Mouse (Mus musculus) brown adipose tissue, adult 24 weeks (tissue): ENCODE measurements around the gene Slc12a1. TPM values are rescaled to one million over a fixed set of nuclear protein-coding genes. Genes with fewer than 3 reads are reported as not detected.

Experiments used
- H3K27ac ChIP-seq: fragments of 200-500 bp; replicated peaks from 2 replicates; pipeline ENCODE4 v1.5.1; 2012; ENCODE audit warnings: low read depth, mild to moderate bottlenecking, low read length
- H3K4me1 ChIP-seq: fragments of 200-500 bp; 2 replicates; pipeline ENCODE4 v1.6.1; 2012; ENCODE audit warnings: low read length, mixed read lengths; ENCODE audit not compliant: control insufficient read depth, insufficient read depth, insufficient read length
- H3K4me3 ChIP-seq: fragments of 200-500 bp; 2 replicates; pipeline ENCODE4 v1.5.1; 2012; ENCODE audit warnings: low read depth, mild to moderate bottlenecking, low read length, moderate library complexity; ENCODE audit not compliant: insufficient read depth
- polyA plus RNA-seq: library from polyadenylated mRNA; stranded (reverse); fragments of >200 nt; gene quantifications from 2 replicates; pipeline ENCODE4 v1.2.4, GENCODE M21; 2012; ENCODE audit not compliant: missing spikeins, insufficient read depth, insufficient read length

Gene Slc12a1
- polyA plus RNA-seq, 1 experiment = not detected

GRCm38 (mm10) chr2:125233537-125233936 is 81.2 kb downstream of the Slc12a1 start:
- Histone ChIP-seq H3K4me3 (no peak overlapping the region), H3K27ac (no peak overlapping the region), H3K4me1 (no peaks in the 10 kb centered on the region)

GRCm38 (mm10) chr2:125234049-125234448 is 81.7 kb downstream of the Slc12a1 start:
- no peaks in the 10 kb centered on the region for H3K4me1 ChIP-seq
- H3K27ac ChIP-seq = no peak overlapping the region
- H3K4me3 ChIP-seq = no peak overlapping the region

- Histone ChIP-seq H3K4me3 (no peak overlapping the region), H3K27ac (no peak overlapping the region), H3K4me1 (peaks cover 2% of the 10 kb centered on the region; the same call in 1 of the 2 replicates)
These were observed 93.4 kb downstream of the Slc12a1 start for GRCm38 (mm10) chr2:125245545-125246285.

- Histone ChIP-seq H3K4me1 (peaks cover 2% of the 10 kb centered on the region; the same call in 1 of the 2 replicates), H3K27ac (no peak overlapping the region), H3K4me3 (peak overlapping the region; percentile 31)
These were observed 94.4 kb downstream of the Slc12a1 start for GRCm38 (mm10) chr2:125246669-125247068.

- peak within 1 kb of the TSS; percentile 71 for H3K4me3 ChIP-seq
- no peak within 1 kb of the TSS for H3K27ac ChIP-seq
- H3K4me1 ChIP-seq = peaks cover 2% of the 10 kb centered on the region; the same call in 1 of the 2 replicates
These were observed 95.0 kb downstream of the Slc12a1 start, which contains the start of gene Dut for GRCm38 (mm10) chr2:125247108-125247961. Gene Dut, plus strand, starts transcription at chr2:125247190.

GRCm38 (mm10) chr2:125247962-125248235 is 95.6 kb downstream of the Slc12a1 start:
- peak overlapping the region; percentile 71 for H3K4me3 ChIP-seq
- H3K4me1 ChIP-seq = peaks cover 2% of the 10 kb centered on the region; the same call in 1 of the 2 replicates
- no peak overlapping the region for H3K27ac ChIP-seq

- Histone ChIP-seq H3K4me3 (peak overlapping the region; percentile 71), H3K4me1 (peaks cover 2% of the 10 kb centered on the region; the same call in 1 of the 2 replicates), H3K27ac (no peak overlapping the region)
These were observed 96.0 kb downstream of the Slc12a1 start for GRCm38 (mm10) chr2:125248256-125248655.

- H3K4me1 ChIP-seq = peaks cover 2% of the 10 kb centered on the region; the same call in 1 of the 2 replicates
- no peak overlapping the region for H3K27ac ChIP-seq
- no peak overlapping the region for H3K4me3 ChIP-seq
These were observed 97.0 kb downstream of the Slc12a1 start for GRCm38 (mm10) chr2:125249339-125249738.

GRCm38 (mm10) chr2:125249874-125250273 is 97.6 kb downstream of the Slc12a1 start:
- H3K27ac ChIP-seq = no peak overlapping the region
- H3K4me3 ChIP-seq = no peak overlapping the region
- peaks cover 2% of the 10 kb centered on the region; the same call in 1 of the 2 replicates for H3K4me1 ChIP-seq

GRCm38 (mm10) chr2:125251781-125252180 is 99.5 kb downstream of the Slc12a1 start:
- no peaks in the 10 kb centered on the region for H3K4me1 ChIP-seq
- no peak overlapping the region for H3K4me3 ChIP-seq
- H3K27ac ChIP-seq = no peak overlapping the region

- no peak overlapping the region for H3K27ac ChIP-seq
- H3K4me1 ChIP-seq = no peaks in the 10 kb centered on the region
- H3K4me3 ChIP-seq = no peak overlapping the region
These were observed 100.0 kb downstream of the Slc12a1 start for GRCm38 (mm10) chr2:125252275-125252674.

- no peak overlapping the region for H3K27ac ChIP-seq
- H3K4me3 ChIP-seq = no peak overlapping the region
- no peaks in the 10 kb centered on the region for H3K4me1 ChIP-seq
These were observed 101.4 kb downstream of the Slc12a1 start for GRCm38 (mm10) chr2:125253699-125254098.

GRCm38 (mm10) chr2:125254630-125255029 is 102.3 kb downstream of the Slc12a1 start:
- Histone ChIP-seq H3K4me3 (no peak overlapping the region), H3K4me1 (no peaks in the 10 kb centered on the region), H3K27ac (no peak overlapping the region)

GRCm38 (mm10) chr2:125255886-125256285 is 103.6 kb downstream of the Slc12a1 start:
- H3K4me3 ChIP-seq = no peak overlapping the region
- no peaks in the 10 kb centered on the region for H3K4me1 ChIP-seq
- H3K27ac ChIP-seq = no peak overlapping the region

- H3K27ac ChIP-seq = no peak overlapping the region
- H3K4me3 ChIP-seq = no peak overlapping the region
- H3K4me1 ChIP-seq = no peaks in the 10 kb centered on the region
These were observed 107.2 kb downstream of the Slc12a1 start for GRCm38 (mm10) chr2:125259230-125260120.
